In the genomic region with DNA sequence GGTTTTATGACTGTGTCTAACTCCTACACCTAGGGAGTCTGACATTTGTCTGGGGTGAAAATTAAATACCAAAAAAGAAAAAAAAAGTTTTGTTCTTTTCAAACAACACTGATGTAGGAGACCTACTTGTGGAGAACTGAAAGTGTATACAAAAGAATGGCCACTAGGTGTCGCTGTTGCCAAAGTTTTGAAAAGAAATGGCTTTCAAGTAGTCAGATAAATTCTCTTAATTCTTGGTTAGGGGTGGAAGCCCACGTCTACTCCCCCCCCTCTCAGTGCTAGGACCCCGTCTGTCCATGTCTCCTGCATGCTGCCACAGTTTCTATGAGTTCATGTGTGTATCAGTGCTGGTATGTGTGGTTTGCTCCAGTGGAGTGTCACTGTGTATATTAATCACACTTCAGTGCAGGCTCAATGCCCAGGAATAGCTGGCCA, we compare ENCODE assay signal across 9 mouse cellular contexts.
DNase-seq lines count a peak whose midpoint lies in the region; ATAC-seq and TF ChIP-seq lines count a peak whose summit lies in the region.
"Had no signal": no experiment of that assay in that cellular context is flagged by ENCODE, and none has a peak within 500 bp of the region (broad histone marks: within the 10 kb centered on the region; RNA-seq: fewer than 3 reads in every experiment).

No protein-coding gene starts in this region.

- no peak overlapping the region for H3K4me3 ChIP-seq in heart, postnatal 0 days (ENCODE audit: low read depth, low read length)

- no peaks in the 10 kb centered on the region for H3K36me3 ChIP-seq in heart, postnatal 0 days (replicated peaks; ENCODE audit: control insufficient read depth, insufficient read depth, low read length)

- 2% methylated on average over 3 of the region's 3 CpGs for WGBS in heart, postnatal 0 days

- H3K27ac ChIP-seq in heart, postnatal 0 days (ENCODE audit: low read depth): no peak overlapping the region
- H3K27ac ChIP-seq: macrophage had no signal

- 0 out of 2 replicates have a peak, but pooled peaks cover 7% of the 10 kb centered on the region for H3K4me1 ChIP-seq in heart, postnatal 0 days (ENCODE audit: control insufficient read depth, insufficient read depth)

- no peaks in the 10 kb centered on the region for H3K9me3 ChIP-seq in heart, postnatal 0 days (replicated peaks; ENCODE audit: control insufficient read depth, low read length)

- peak; percentile 32; the same call in 1 of the 2 replicates for ATAC-seq in heart, postnatal 0 days (ENCODE audit: insufficient read depth, low read depth)

- no peak overlapping the region for H3K9ac ChIP-seq in heart, postnatal 0 days (replicated peaks; ENCODE audit: low read depth, low read length)

- H3K27me3 ChIP-seq in heart, postnatal 0 days (ENCODE audit: control insufficient read depth, insufficient read depth, low read length): no peaks in the 10 kb centered on the region

- no peak for TF ChIP-seq EP300 in heart, postnatal 0 days (IDR thresholded peaks at IDR 0.05; ENCODE audit: low read depth)

- DNase-seq in adrenal gland, adult 18-20 months (ENCODE audit: low spot score in 2 of 2): peak; percentile 43 to 66
- DNase-seq in adrenal gland, adult 8-10 months: no peak
- peak; percentile 78 for DNase-seq in Muller cell, postnatal 12 days (ENCODE audit: inconsistent ontology term)
- peak; percentile 51 to 79 for DNase-seq in cerebellum, postnatal 36 days
- DNase-seq in heart, postnatal 0 days (ENCODE audit: low spot score): peak; percentile 62
- DNase-seq in kidney, postnatal 4 days: peak; percentile 61 to 73
- DNase-seq in lung, postnatal 36 days: peak; percentile 83
- peak; percentile 50 for DNase-seq in skeletal muscle tissue, adult 2 months (ENCODE audit: low read depth, low spot score)

- H3K4me2 ChIP-seq in heart, postnatal 0 days (ENCODE audit: low read depth, low read length): no peak overlapping the region

- TF ChIP-seq CTCF in heart, postnatal 0 days (IDR thresholded peaks at IDR 0.05; ENCODE audit: low read depth): peak; percentile 68
